Mouse (Mus musculus) frontal cortex, adult 2 months (tissue): ENCODE measurements around the gene Pidd1. TPM values are rescaled to one million over a fixed set of nuclear protein-coding genes. Genes with fewer than 3 reads are reported as not detected.
"Not testable (repeated sequence)": the region's sequence is repeated elsewhere in the genome, so short reads cannot be mapped to it uniquely, and the experiment has no call there.

Experiments used
- DNase-seq, 2 experiments: peaks; one replicate each; pipeline ENCODE4 v3.0.0; 2022; ENCODE audit warnings: low spot score in 1 of 2; ENCODE audit errors: extremely low spot score in 1 of 2
- polyA plus RNA-seq: library from polyadenylated mRNA; depleted of rRNA; stranded (reverse); fragments of >200 nt; gene quantifications from 2 replicates; pipeline ENCODE4 v1.2.3, GENCODE M21; 2012

The Pidd1 gene
- polyA plus RNA-seq, 1 experiment, result 3.5 TPM

GRCm38 (mm10) chr7:141460001-141460390 is 16.2 kb upstream of the Pidd1 start:
- no peak for DNase-seq

GRCm38 (mm10) chr7:141459301-141459711 is 15.5 kb upstream of the Pidd1 start:
- DNase-seq, result no peak

GRCm38 (mm10) chr7:141458661-141459060 is 14.8 kb upstream of the Pidd1 start:
- DNase-seq, result no peak

GRCm38 (mm10) chr7:141457986-141458660 is 14.3 kb upstream of the Pidd1 start:
- DNase-seq, result no peak

- no peak for DNase-seq
Observed at GRCm38 (mm10) chr7:141457236-141457635, 13.4 kb upstream of the Pidd1 start.

GRCm38 (mm10) chr7:141456739-141457138 is 12.9 kb upstream of the Pidd1 start:
- no peak for DNase-seq

- DNase-seq, result no peak
Observed at GRCm38 (mm10) chr7:141455610-141456314, 11.9 kb upstream of the Pidd1 start.

GRCm38 (mm10) chr7:141454967-141455551 is 11.2 kb upstream of the Pidd1 start, which contains the start of gene Pnpla2:
Pnpla2 (plus strand) TSS chr7:141455198.
- peak; percentile 82 to 93 for DNase-seq

GRCm38 (mm10) chr7:141453636-141454035 is 9.8 kb upstream of the Pidd1 start:
- DNase-seq, result no peak

- no peak for DNase-seq
Observed at GRCm38 (mm10) chr7:141451928-141452327, 8.1 kb upstream of the Pidd1 start.

- DNase-seq, result peak; percentile 91 to 96
Observed at GRCm38 (mm10) chr7:141447110-141447991, 3.5 kb upstream of the Pidd1 start, which contains the start of gene Rplp2. Rplp2 (plus strand) TSS chr7:141447370.

- DNase-seq, result not testable (repeated sequence)
Observed at GRCm38 (mm10) chr7:141446374-141446773, 2.5 kb upstream of the Pidd1 start.

- DNase-seq, result no peak
Observed at GRCm38 (mm10) chr7:141443081-141443821, 574 bp downstream of the Pidd1 start.

GRCm38 (mm10) chr7:141442199-141442598 is 1.6 kb downstream of the Pidd1 start:
- no peak for DNase-seq

- no peak for DNase-seq
Observed at GRCm38 (mm10) chr7:141441460-141441859, 2.4 kb downstream of the Pidd1 start.

GRCm38 (mm10) chr7:141440613-141441012 is 3.2 kb downstream of the Pidd1 start:
- peak in 1 of 2 experiments; percentile 63 for DNase-seq

GRCm38 (mm10) chr7:141439811-141440210 is 4.0 kb downstream of the Pidd1 start:
- DNase-seq, result no peak

- no peak for DNase-seq
Observed at GRCm38 (mm10) chr7:141439140-141439679, 4.6 kb downstream of the Pidd1 start.

GRCm38 (mm10) chr7:141438201-141438968 is 5.4 kb downstream of the Pidd1 start:
- DNase-seq, result no peak
